Mouse (Mus musculus): Measurements from ENCODE around the gene Slc22a15.

- TF ChIP-seq POLR2A (IDR thresholded peaks at IDR 0.05; ENCODE audit: insufficient read depth, low read length): no peak
- no peak for TF ChIP-seq CTCF (IDR thresholded peaks at IDR 0.05; ENCODE audit: low read depth, low read length)
Measured at GRCm38 (mm10) chr3:101916525-101916924, 7.7 kb downstream of the Slc22a15 start.
